Comparison of ENCODE assay signal across 13 mouse cellular contexts in genomic region chr12:78947161-78947560, GRCm38 (mm10). TPM values are rescaled to one million over a fixed set of nuclear protein-coding genes. Genes with fewer than 3 reads are reported as not detected.
DNase-seq lines count a peak whose midpoint lies in the region; ATAC-seq and TF ChIP-seq lines count a peak whose summit lies in the region.
"Had no signal": no experiment of that assay in that cellular context is flagged by ENCODE, and none has a peak within 500 bp of the region (broad histone marks: within the 10 kb centered on the region; RNA-seq: fewer than 3 reads in every experiment).

No protein-coding gene starts in this region.

- WGBS in hindbrain, postnatal 0 days = 80% methylated on average over 6 of the region's 6 CpGs
- 85% methylated on average over 6 of the region's 6 CpGs for WGBS in hindbrain, embryonic 13.5 days
- 87% methylated on average over 6 of the region's 6 CpGs for WGBS in neural tube, embryonic 15.5 days

- H3K36me3 ChIP-seq in hindbrain, postnatal 0 days (ENCODE audit: insufficient read depth, low read length) = no peaks in the 10 kb centered on the region
- no peaks in the 10 kb centered on the region for H3K36me3 ChIP-seq in hindbrain, embryonic 13.5 days
- no peaks in the 10 kb centered on the region for H3K36me3 ChIP-seq in neural tube, embryonic 15.5 days
- H3K36me3 ChIP-seq: forebrain, embryonic 15.5 days; heart, embryonic 13.5 days; limb, embryonic 13.5 days had no signal

- peak; percentile 50; the same call in 1 of the 2 replicates for ATAC-seq in hindbrain, postnatal 0 days
- no peak for ATAC-seq in hindbrain, embryonic 13.5 days (ENCODE audit: low FRiP score)
- no peak for ATAC-seq in neural tube, embryonic 15.5 days (ENCODE audit: low FRiP score)
- ATAC-seq: forebrain, embryonic 15.5 days had no signal

- H3K9me3 ChIP-seq in hindbrain, postnatal 0 days (ENCODE audit: low read length) = no peaks in the 10 kb centered on the region
- H3K9me3 ChIP-seq in hindbrain, embryonic 13.5 days = no peaks in the 10 kb centered on the region
- no peaks in the 10 kb centered on the region for H3K9me3 ChIP-seq in neural tube, embryonic 15.5 days (replicated peaks)
- H3K9me3 ChIP-seq: forebrain, embryonic 15.5 days; heart, embryonic 13.5 days; limb, embryonic 13.5 days; megakaryocyte, embryonic 14.5 days had no signal

- no peaks in the 10 kb centered on the region for H3K4me1 ChIP-seq in hindbrain, postnatal 0 days (ENCODE audit: insufficient read depth, low read length)
- H3K4me1 ChIP-seq in hindbrain, embryonic 13.5 days (replicated peaks) = no peaks in the 10 kb centered on the region; the same call in 1 of the 2 replicates
- no peaks in the 10 kb centered on the region for H3K4me1 ChIP-seq in neural tube, embryonic 15.5 days
- H3K4me1 ChIP-seq: forebrain, embryonic 15.5 days; limb, embryonic 13.5 days had no signal

- no peak overlapping the region for H3K4me2 ChIP-seq in hindbrain, postnatal 0 days (ENCODE audit: low read depth, low read length)
- H3K4me2 ChIP-seq in hindbrain, embryonic 13.5 days = no peak overlapping the region
- H3K4me2 ChIP-seq in neural tube, embryonic 15.5 days = no peak overlapping the region
- H3K4me2 ChIP-seq: forebrain, embryonic 15.5 days; heart, embryonic 13.5 days; limb, embryonic 13.5 days had no signal

- peak; percentile 67 for TF ChIP-seq CTCF in hindbrain, postnatal 0 days (IDR thresholded peaks at IDR 0.05; ENCODE audit: low read depth)

- no peak overlapping the region for H3K9ac ChIP-seq in hindbrain, postnatal 0 days (replicated peaks; ENCODE audit: low read length)
- H3K9ac ChIP-seq in hindbrain, embryonic 13.5 days = no peak overlapping the region
- no peak overlapping the region for H3K9ac ChIP-seq in neural tube, embryonic 15.5 days (replicated peaks)
- H3K9ac ChIP-seq: forebrain, embryonic 15.5 days; heart, embryonic 13.5 days; limb, embryonic 13.5 days had no signal

- H3K27me3 ChIP-seq in hindbrain, postnatal 0 days (ENCODE audit: insufficient read depth, low read length) = no peaks in the 10 kb centered on the region
- no peaks in the 10 kb centered on the region for H3K27me3 ChIP-seq in hindbrain, embryonic 13.5 days
- H3K27me3 ChIP-seq in neural tube, embryonic 15.5 days (replicated peaks) = no peaks in the 10 kb centered on the region
- H3K27me3 ChIP-seq: forebrain, embryonic 15.5 days; heart, embryonic 13.5 days; limb, embryonic 13.5 days had no signal

- no peak overlapping the region for H3K4me3 ChIP-seq in hindbrain, postnatal 0 days (ENCODE audit: low read length)
- no peak overlapping the region for H3K4me3 ChIP-seq in hindbrain, embryonic 13.5 days
- H3K4me3 ChIP-seq in neural tube, embryonic 15.5 days (replicated peaks) = no peak overlapping the region
- H3K4me3 ChIP-seq: forebrain, embryonic 15.5 days; heart, embryonic 13.5 days; limb, embryonic 13.5 days; megakaryocyte, embryonic 14.5 days had no signal

- no peak overlapping the region for H3K27ac ChIP-seq in hindbrain, postnatal 0 days
- H3K27ac ChIP-seq in hindbrain, embryonic 13.5 days = no peak overlapping the region
- H3K27ac ChIP-seq in neural tube, embryonic 15.5 days (replicated peaks) = no peak overlapping the region
- H3K27ac ChIP-seq: forebrain, embryonic 15.5 days; heart, embryonic 13.5 days; limb, embryonic 13.5 days had no signal

- peak; percentile 54 for DNase-seq in hindbrain, postnatal 0 days (ENCODE audit: low spot score)
- DNase-seq in 416B (ENCODE audit: low read depth) (peak; percentile 48), A20 (ENCODE audit: low read depth, low spot score) (peak; percentile 68)
- DNase-seq in induced T-regulatory cell, adult 2 months (ENCODE audit: low read depth) = peak; percentile 14
- no peak for DNase-seq in adrenal gland, postnatal 36 days
- DNase-seq in adrenal gland, postnatal 10 days = no peak
- DNase-seq: kidney, postnatal 25 days had no signal

RNA-seq across cellular contexts. Expression of gene Plek2, which starts 40.4 kb away (rescaled TPM):
- total RNA-seq in hindbrain, postnatal 0 days (2014; rRNA removed) = 1.2 and 1.9 TPM in 2 replicates
- polyA plus RNA-seq in hindbrain, postnatal 0 days (2015; fragmentation: Nextera tagmentation; extraction: Ambion mirVana) = 2.4 and 2.7 TPM in 2 replicates
- polyA plus RNA-seq in hindbrain, embryonic 13.5 days (2015; fragmentation: Nextera tagmentation; extraction: Ambion mirVana) = 1.1 and 1.3 TPM in 2 replicates
- polyA plus RNA-seq in neural tube, embryonic 15.5 days (2015; fragmentation: Nextera tagmentation; extraction: Ambion mirVana) = 2.6 and 4.0 TPM in 2 replicates
- total RNA-seq in adrenal gland, postnatal 36 days (2021) = under 1 TPM in 1 of 2 experiments, not detected in 1; 0.16 TPM
- total RNA-seq in adrenal gland, postnatal 10 days (2021) = under 1 TPM; 0.60 to 0.67 TPM

Comparison
In these comparisons a context has a peak if more than half of its experiments do, and no peak if none do; other contexts are left out.
1. DNase-seq: peak in hindbrain, postnatal 0 days (single experiment), 416B (single experiment), A20 (single experiment) and induced T-regulatory cell, adult 2 months (single experiment); none in adrenal gland, postnatal 36 days (0 of 2) and adrenal gland, postnatal 10 days (single experiment).